Mouse (Mus musculus): ENCODE data around the gene Olfr522.
"Not testable (repeated sequence)": the region's sequence is repeated elsewhere in the genome, so short reads cannot be mapped to it uniquely, and the experiment has no call there.

Olfr522 gene

GRCm38 (mm10) chr7:140167950-140168349 is 3.4 kb upstream of the Olfr522 start:
- no peak for DNase-seq (ENCODE audit: low read depth, low spot score)

GRCm38 (mm10) chr7:140160363-140160762 is 4.2 kb downstream of the Olfr522 start:
- DNase-seq (ENCODE audit: low read depth, low spot score): no peak

- DNase-seq (ENCODE audit: low read depth, low spot score): no peak
These were observed 10.2 kb downstream of the Olfr522 start, which contains the start of gene Sprn for GRCm38 (mm10) chr7:140154218-140154927. TSS of gene Sprn (minus strand) at chr7:140154877.

- no peak for DNase-seq (ENCODE audit: low read depth, low spot score)
These were observed 10.7 kb downstream of the Olfr522 start for GRCm38 (mm10) chr7:140153829-140154217.

GRCm38 (mm10) chr7:140153383-140153782 is 11.2 kb downstream of the Olfr522 start:
- no peak for DNase-seq (ENCODE audit: low read depth, low spot score)

- DNase-seq (ENCODE audit: low read depth, low spot score): no peak
These were observed 20.0 kb downstream of the Olfr522 start for GRCm38 (mm10) chr7:140144550-140144949.

- no peak for DNase-seq (ENCODE audit: low read depth, low spot score)
These were observed 23.2 kb downstream of the Olfr522 start for GRCm38 (mm10) chr7:140141350-140141749.

GRCm38 (mm10) chr7:140138021-140138310 is 26.6 kb downstream of the Olfr522 start:
- no peak for DNase-seq (ENCODE audit: low read depth, low spot score)

GRCm38 (mm10) chr7:140137135-140138020 is 27.2 kb downstream of the Olfr522 start, which contains the start of gene Mtg1:
TSS of gene Mtg1 (plus strand) at chr7:140137564.
- peak; percentile 81 for DNase-seq (ENCODE audit: low read depth, low spot score)

GRCm38 (mm10) chr7:140135106-140135770 is 29.3 kb downstream of the Olfr522 start:
- DNase-seq (ENCODE audit: low read depth, low spot score): no peak

GRCm38 (mm10) chr7:140134033-140134432 is 30.5 kb downstream of the Olfr522 start:
- not testable (repeated sequence) for DNase-seq (ENCODE audit: low read depth, low spot score)

GRCm38 (mm10) chr7:140132184-140132583 is 32.4 kb downstream of the Olfr522 start:
- not testable (repeated sequence) for DNase-seq (ENCODE audit: low read depth, low spot score)

GRCm38 (mm10) chr7:140127911-140128310 is 36.7 kb downstream of the Olfr522 start:
- no peak for DNase-seq (ENCODE audit: low read depth, low spot score)

- no peak for DNase-seq (ENCODE audit: low read depth, low spot score)
These were observed 37.6 kb downstream of the Olfr522 start for GRCm38 (mm10) chr7:140126934-140127333.

GRCm38 (mm10) chr7:140126022-140126350 is 38.6 kb downstream of the Olfr522 start:
- no peak for DNase-seq (ENCODE audit: low read depth, low spot score)

- DNase-seq (ENCODE audit: low read depth, low spot score): peak; percentile 76
These were observed 39.1 kb downstream of the Olfr522 start for GRCm38 (mm10) chr7:140125278-140126021.

GRCm38 (mm10) chr7:140124382-140124781 is 40.2 kb downstream of the Olfr522 start:
- DNase-seq (ENCODE audit: low read depth, low spot score): no peak

- no peak for DNase-seq (ENCODE audit: low read depth, low spot score)
These were observed 41.8 kb downstream of the Olfr522 start for GRCm38 (mm10) chr7:140122765-140123164.

GRCm38 (mm10) chr7:140121338-140121910 is 43.1 kb downstream of the Olfr522 start:
- no peak for DNase-seq (ENCODE audit: low read depth, low spot score)

GRCm38 (mm10) chr7:140120484-140120883 is 44.1 kb downstream of the Olfr522 start:
- no peak for DNase-seq (ENCODE audit: low read depth, low spot score)

GRCm38 (mm10) chr7:140116329-140117054 is 48.1 kb downstream of the Olfr522 start, which contains the start of gene Echs1:
TSS of gene Echs1 (minus strand) at chr7:140116476.
- DNase-seq (ENCODE audit: low read depth, low spot score): peak; percentile 84
